Mouse (Mus musculus): ENCODE measurements around the gene Hus1.

DNA sequence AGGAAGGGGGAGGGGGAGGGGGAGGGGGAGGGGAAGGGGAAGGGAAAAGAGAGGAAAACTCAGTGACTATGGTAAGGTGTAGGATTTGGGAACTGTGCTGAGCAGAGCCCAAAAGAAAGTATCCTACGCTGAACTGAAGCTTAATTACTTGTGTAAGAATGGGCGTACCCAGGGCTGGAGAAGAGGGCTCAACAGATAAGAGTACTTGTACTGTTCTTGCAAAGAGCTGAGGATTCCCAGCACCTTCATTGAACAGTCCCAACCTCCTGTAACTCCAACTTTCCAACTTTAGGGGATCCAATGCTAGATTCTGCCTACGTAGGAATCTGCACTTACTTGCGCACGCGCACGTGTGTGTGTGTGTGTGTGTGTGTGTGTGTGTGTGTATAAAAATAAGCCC lies 42.9 kb downstream of the Hus1 start:
- TF ChIP-seq CTCF (IDR thresholded peaks at IDR 0.05 in 2 of 3, conservative IDR thresholded peaks at IDR 0.05 in 1 of 3; ENCODE audit: control insufficient read depth in 1 of 3, insufficient read depth in 1 of 3, low read depth in 2 of 3, low read length in 3 of 3, poor library complexity in 1 of 3, severe bottlenecking in 1 of 3) (no peak), MAX (IDR thresholded peaks at IDR 0.05; ENCODE audit: low read length) (no peak), TBP (IDR thresholded peaks at IDR 0.05; ENCODE audit: low read depth, low read length) (no peak), GABPA (IDR thresholded peaks at IDR 0.05; ENCODE audit: low read depth, low read length) (no peak), RAD21 (IDR thresholded peaks at IDR 0.05; ENCODE audit: low read depth, low read length) (no peak), EP300 (IDR thresholded peaks at IDR 0.05; ENCODE audit: low read depth in 1 of 2, low read length in 2 of 2) (no peak)

Measured in MEL (cell line).